Mouse (Mus musculus) CH12.LX (cell line): ENCODE measurements at regions not wholly inside any gene's neighbourhood (a gene's known extent, or its start where the extent isn't known, plus 50 kb on each side); places are given as distances from the start of the nearest gene placed in this dataset.

Experiments
- BHLHE40 ChIP-seq: IDR thresholded peaks from 2 replicates; pipeline ENCODE4 v1.6.1; 2011; ENCODE audit warnings: mild to moderate bottlenecking, low read depth, low read length, improper control_type of control experiment
- CTCF ChIP-seq, 2 experiments: IDR thresholded peaks in 1 of 2; conservative IDR thresholded peaks in 1 of 2; 2 replicates each; pipeline ENCODE4 v1.5.1; 2011 to 2012; ENCODE audit warnings: low read depth in 2 of 2, low read length in 2 of 2, improper control_type of control experiment in 1 of 2, inconsistent platforms in 1 of 2, mild to moderate bottlenecking in 1 of 2, moderate library complexity in 1 of 2
- E2F4 ChIP-seq: IDR thresholded peaks from 2 replicates; pipeline ENCODE4 v1.6.1; 2011; ENCODE audit warnings: low read depth, low read length, improper control_type of control experiment; ENCODE audit not compliant: insufficient replicate concordance
- IRF4 ChIP-seq: IDR thresholded peaks from 2 replicates; pipeline ENCODE4 v1.6.1; 2014; ENCODE audit warnings: low read depth, mild to moderate bottlenecking, inconsistent platforms, low read length, improper control_type of control experiment
- POLR2A ChIP-seq: IDR thresholded peaks from 2 replicates; pipeline ENCODE4 v1.6.1; 2011; ENCODE audit warnings: low read depth, mild to moderate bottlenecking, improper control_type of control experiment, low read length
- RCOR1 ChIP-seq: conservative IDR thresholded peaks from 2 replicates; pipeline ENCODE4 v1.6.1; 2012; ENCODE audit warnings: low read depth, mild to moderate bottlenecking, inconsistent platforms, low read length, improper control_type of control experiment

DNA sequence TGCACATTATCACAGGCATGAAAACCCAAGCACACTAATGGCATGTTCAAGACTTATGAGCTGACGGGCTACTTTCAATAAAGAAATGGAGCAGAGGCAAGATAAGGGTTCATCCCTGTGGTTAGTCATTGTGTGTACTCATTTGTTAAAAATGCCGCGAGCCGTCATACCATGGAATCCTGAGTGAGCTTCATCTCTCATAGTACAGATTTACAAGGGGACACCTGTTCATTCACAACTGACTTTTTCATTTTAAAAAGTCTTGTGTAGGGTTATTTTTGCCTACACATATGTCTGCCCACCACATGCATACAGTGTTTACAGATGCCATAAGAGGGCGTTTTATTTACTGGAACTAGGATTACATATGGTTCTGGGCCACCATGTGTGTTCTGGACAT is 81.7 kb upstream of the Irx5 start:
- TF ChIP-seq IRF4, result no peak
- TF ChIP-seq CTCF (conservative IDR thresholded peaks at IDR 0.05 in 1 of 2, IDR thresholded peaks at IDR 0.05 in 1 of 2; ENCODE audit: low read depth in 2 of 2, low read length in 2 of 2), result no peak
- no peak for TF ChIP-seq BHLHE40
- TF ChIP-seq POLR2A, result no peak
- TF ChIP-seq E2F4, result no peak
- TF ChIP-seq RCOR1, result no peak
